Mouse (Mus musculus): ENCODE measurements around the gene Zmynd8. TPM values are rescaled to one million over a fixed set of nuclear protein-coding genes. Genes with fewer than 3 reads are reported as not detected.

Gene Zmynd8
- total RNA-seq, 2 experiments from 2014 or later, result 13.1 to 23.3 TPM

DNA sequence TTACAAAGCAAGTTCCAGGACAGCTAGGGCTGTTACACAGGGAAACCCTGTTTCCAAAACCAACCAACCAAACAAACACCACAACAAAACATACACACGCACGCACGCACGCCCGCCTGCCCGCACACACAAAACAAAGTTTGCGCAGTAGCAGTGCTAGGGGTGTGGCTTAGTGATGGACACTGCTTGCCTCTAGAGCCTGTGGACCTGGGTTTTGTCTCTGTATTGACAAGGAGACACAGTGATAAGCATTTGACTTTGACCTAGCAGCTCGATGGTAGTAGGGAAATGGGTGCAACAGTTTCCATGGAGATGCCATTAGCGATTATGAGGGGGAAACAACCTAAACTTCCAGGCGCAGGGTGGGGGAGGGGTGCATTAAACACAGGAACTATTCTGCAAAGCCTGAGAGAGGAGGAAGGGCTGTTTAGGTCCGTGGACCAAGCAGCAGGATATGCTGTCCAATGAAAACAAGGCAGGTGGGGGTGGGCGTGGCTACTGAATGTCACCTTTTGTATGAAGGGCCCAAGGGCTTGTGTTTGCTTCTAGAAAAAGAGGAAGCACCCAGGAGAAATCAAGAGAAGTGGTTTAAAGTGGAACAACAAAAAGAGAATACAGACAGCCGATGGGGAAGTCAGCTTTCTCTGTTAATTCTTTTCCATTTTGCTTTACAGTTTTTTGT, 23.4 kb upstream of the Zmynd8 start:
- H3K4me3 ChIP-seq, result no peak overlapping the region
- intact Hi-C loops (cut with DNase I), result loop anchor here (5.0 kb wide), 1 partner anchor 125 kb away; no protein-coding TSS in a partner anchor
- no peak for DNase-seq
- peak overlapping the region; percentile 16 for H3K27ac ChIP-seq
- no peak for TF ChIP-seq CTCF (IDR thresholded peaks at IDR 0.05)

DNA sequence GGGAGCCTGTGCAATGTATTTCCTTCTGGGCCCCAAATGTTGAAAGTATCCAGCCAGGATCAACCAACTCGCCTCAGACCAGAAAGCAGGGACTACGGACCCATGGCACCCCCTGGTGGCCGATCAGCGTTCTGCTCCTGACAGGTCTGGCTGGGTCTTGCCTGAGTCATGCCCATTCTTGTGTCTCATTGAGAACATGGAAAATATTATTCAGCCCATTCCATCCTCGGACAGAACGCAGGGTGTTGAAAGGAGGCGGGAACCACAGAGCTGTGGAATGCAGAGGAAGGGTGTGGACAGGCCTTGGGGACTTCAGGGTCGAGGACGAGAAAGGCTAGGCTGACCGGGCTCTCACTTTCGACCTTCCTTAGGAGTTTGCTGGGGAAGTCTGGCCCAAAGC, 15.5 kb upstream of the Zmynd8 start:
- intact Hi-C loops (cut with DNase I), result loop anchor here (1.0 to 5.0 kb wide), 3 partner anchors 88 to 132 kb away; no protein-coding TSS in a partner anchor
- TF ChIP-seq CTCF (IDR thresholded peaks at IDR 0.05), result no peak; the same call in 1 of the 2 replicates

DNA sequence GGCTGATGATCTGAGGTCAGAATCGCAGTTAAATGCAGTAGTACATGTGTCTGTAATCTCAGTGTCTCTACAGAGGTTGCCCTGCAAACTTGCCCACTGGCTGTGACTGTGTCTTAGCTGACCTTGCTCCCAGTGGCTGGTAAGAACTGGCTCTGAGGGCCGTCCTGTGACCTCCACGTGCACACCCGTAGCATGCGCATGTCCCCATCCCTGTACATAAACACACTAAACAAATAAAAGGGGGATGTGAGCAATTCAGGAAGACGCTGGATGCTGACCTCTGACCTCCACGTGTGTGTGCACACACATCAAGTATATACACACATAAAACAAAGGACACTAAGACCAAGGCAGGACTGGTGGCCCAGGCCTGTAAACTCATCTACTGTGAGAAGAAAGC, 14.3 kb upstream of the Zmynd8 start:
- Histone ChIP-seq H3K4me3 (no peak overlapping the region), H3K27ac (no peak overlapping the region)
- intact Hi-C loops (cut with DNase I), result loop anchor here (5.0 kb wide), 1 partner anchor 131 kb away; no protein-coding TSS in a partner anchor
- no peak for TF ChIP-seq CTCF (IDR thresholded peaks at IDR 0.05)
- no peak for DNase-seq

More for the DNA sequence above, 15.5 kb upstream of the Zmynd8 start:
- Histone ChIP-seq H3K4me3 (peak overlapping the region; percentile 35), H3K27ac (peak overlapping the region; percentile 85)
- peak; percentile 95 for DNase-seq

DNA sequence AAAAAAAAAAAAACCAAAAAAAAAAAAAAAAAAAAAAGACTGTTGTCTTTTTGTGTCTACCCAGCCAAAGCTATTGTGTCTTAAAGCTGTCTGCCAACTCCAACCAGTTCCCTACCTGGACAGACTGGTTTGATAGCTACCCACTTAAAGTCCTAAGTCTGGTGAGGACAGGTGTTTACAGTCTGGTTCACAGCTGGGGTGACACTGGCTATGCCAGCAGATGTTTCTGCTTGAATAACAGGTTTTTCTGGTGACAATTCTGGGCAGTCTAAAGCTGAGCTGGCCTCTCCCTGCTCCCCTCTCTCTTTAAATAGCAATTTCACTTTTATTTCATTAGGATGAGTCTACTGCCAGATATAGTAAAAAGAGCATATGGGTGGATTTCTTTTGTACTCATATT, 10.9 kb upstream of the Zmynd8 start:
- Histone ChIP-seq H3K27ac (no peak overlapping the region), H3K4me3 (no peak overlapping the region)
- intact Hi-C loops (cut with DNase I), result loop anchor here (5.0 kb wide), 1 partner anchor 127 kb away; no protein-coding TSS in a partner anchor
- no peak for TF ChIP-seq CTCF (IDR thresholded peaks at IDR 0.05)
- no peak for DNase-seq

- intact Hi-C loops (cut with DNase I), result no loop called here
- DNase-seq, result no peak
- H3K4me3 ChIP-seq, result no peak overlapping the region
- H3K27ac ChIP-seq, result no peak overlapping the region
- TF ChIP-seq CTCF (IDR thresholded peaks at IDR 0.05), result no peak
Observed at GRCm38 (mm10) chr2:165907199-165907598, 8.4 kb upstream of the Zmynd8 start.

DNA sequence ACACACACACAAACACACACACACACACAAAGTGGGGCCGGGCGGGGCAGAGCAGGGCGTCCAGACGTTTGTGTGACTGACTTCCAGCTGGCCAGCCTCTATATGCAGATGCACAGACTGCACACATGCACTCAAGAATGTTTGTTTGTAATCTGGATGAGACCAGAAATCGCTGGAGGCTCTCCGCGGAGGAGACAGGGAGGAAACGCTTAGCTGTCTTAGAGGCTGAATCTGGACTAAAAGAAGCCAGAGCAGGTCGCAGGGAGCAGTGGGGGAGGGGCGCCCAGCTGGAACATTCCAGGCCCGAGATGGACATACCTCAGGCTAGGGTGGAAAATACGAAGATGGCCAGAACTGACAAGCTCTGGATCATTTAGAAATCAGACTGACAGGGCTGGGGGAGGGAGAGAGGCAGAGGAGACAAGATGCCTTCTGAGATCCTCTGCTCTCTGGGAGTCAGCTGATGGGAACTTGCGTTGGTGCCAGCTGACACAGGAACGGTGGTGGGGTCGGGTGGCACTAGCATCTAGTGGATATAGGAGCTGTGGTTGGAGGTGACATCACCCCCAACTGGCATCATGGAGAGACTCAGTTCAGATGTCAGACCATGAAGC, 7.6 kb upstream of the Zmynd8 start:
- peak; percentile 70 for DNase-seq
- Histone ChIP-seq H3K4me3 (peak overlapping the region; percentile 21), H3K27ac (peak overlapping the region; percentile 48)
- intact Hi-C loops (cut with DNase I), result no loop called here
- no peak for TF ChIP-seq CTCF (IDR thresholded peaks at IDR 0.05)

GRCm38 (mm10) chr2:165901127-165901384, 2.2 kb upstream of the Zmynd8 start:
- intact Hi-C loops (cut with DNase I), result no loop called here
- no peak overlapping the region for H3K27ac ChIP-seq
- H3K4me3 ChIP-seq, result no peak overlapping the region
- no peak for TF ChIP-seq CTCF (IDR thresholded peaks at IDR 0.05)
- no peak for DNase-seq

GRCm38 (mm10) chr2:165900351-165901126, 1.7 kb upstream of the Zmynd8 start:
- peak overlapping the region; percentile 66 for H3K27ac ChIP-seq
- intact Hi-C loops (cut with DNase I), result loop anchor here (1.0 kb wide), 1 partner anchor 74 kb away; no protein-coding TSS in a partner anchor
- no peak for DNase-seq
- TF ChIP-seq CTCF (IDR thresholded peaks at IDR 0.05), result peak; percentile 39
- peak overlapping the region; percentile 43 for H3K4me3 ChIP-seq

DNA sequence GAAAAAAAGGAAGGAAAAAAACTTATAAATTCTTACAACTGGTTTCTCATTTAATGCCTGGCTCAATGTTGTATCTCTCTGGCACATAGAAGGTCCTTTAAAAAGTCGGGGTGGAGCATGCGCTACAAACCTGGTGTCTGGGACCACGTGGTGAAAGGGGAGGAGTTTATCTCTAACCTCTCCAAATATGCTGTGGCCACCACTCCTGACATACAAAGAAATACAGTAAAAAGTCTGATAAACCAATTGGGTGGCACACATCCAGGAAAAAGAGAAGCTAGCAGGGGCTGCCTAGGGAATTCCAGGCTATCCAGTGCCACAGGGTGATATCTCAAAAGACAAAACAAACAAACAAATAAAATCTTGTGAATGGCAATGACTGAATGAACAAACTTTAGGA, 1.1 kb upstream of the Zmynd8 start:
- intact Hi-C loops (cut with DNase I), result loop anchor here (1.0 kb wide), 1 partner anchor 74 kb away; no protein-coding TSS in a partner anchor
- Histone ChIP-seq H3K4me3 (peak overlapping the region; percentile 43), H3K27ac (peak overlapping the region; percentile 66)
- TF ChIP-seq CTCF (IDR thresholded peaks at IDR 0.05), result no peak
- DNase-seq, result no peak

DNA sequence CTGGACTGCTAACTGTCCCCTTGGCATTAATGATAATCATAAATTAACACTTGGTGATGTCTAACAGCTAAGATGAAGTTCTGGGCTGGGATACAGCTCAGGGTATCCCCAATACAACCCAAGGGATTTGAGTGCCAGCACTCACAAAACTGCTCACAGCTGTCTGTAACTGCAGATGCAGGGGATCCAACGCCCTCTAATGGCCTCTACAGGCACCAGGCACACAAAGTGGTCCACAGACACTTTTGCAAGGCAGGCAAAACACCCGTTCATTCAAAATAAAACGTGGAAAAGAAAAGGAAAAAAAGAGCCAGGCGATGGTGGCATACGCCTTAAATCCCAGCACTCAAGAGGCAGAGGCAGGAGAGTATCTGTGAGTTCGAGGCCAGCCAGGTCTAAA, 658 bp upstream of the Zmynd8 start:
- H3K27ac ChIP-seq, result no peak overlapping the region; the same call in 1 of the 2 replicates
- peak; percentile 14; the same call in 1 of the 2 replicates for TF ChIP-seq CTCF (IDR thresholded peaks at IDR 0.05)
- H3K4me3 ChIP-seq, result no peak overlapping the region
- intact Hi-C loops (cut with DNase I), result no loop called here
- DNase-seq, result no peak

- TF ChIP-seq CTCF (IDR thresholded peaks at IDR 0.05), result no peak
- DNase-seq, result no peak
- intact Hi-C loops (cut with DNase I), result no loop called here
- H3K4me3 ChIP-seq, result no peak overlapping the region
- no peak overlapping the region for H3K27ac ChIP-seq
Observed at GRCm38 (mm10) chr2:165896171-165896570, 2.6 kb downstream of the Zmynd8 start.

DNA sequence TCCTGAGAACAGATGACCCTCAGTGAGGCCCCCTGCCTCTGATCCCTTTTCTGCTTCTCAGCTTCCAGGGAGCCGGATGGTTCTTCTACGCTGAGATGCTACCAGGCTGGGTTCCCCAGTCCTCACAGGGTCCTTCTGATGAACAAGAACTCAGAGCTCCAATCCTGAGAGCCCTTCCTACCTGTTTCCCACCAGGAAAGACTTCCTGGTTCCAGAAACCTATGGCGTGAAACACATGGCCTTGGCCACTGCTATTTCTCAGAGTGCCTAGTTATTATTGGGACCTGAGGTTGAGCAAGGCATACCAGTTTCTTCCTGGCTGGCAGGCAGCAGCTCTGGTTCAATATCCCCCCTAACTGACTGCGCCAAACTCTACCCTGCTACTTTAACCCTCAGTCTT, 3.1 kb downstream of the Zmynd8 start:
- Histone ChIP-seq H3K27ac (no peak overlapping the region), H3K4me3 (no peak overlapping the region)
- no peak for TF ChIP-seq CTCF (IDR thresholded peaks at IDR 0.05)
- intact Hi-C loops (cut with DNase I), result no loop called here
- no peak for DNase-seq

- DNase-seq, result no peak
- no peak overlapping the region for H3K4me3 ChIP-seq
- intact Hi-C loops (cut with DNase I), result no loop called here
- H3K27ac ChIP-seq, result no peak overlapping the region
- TF ChIP-seq CTCF (IDR thresholded peaks at IDR 0.05), result no peak
Observed at GRCm38 (mm10) chr2:165894533-165894932, 4.3 kb downstream of the Zmynd8 start.

All from gastrocnemius, adult 2 months (tissue).